Mouse (Mus musculus) hindbrain, embryonic 11.5 days (tissue): Measurements from ENCODE around the gene Adcy4. TPM values are rescaled to one million over a fixed set of nuclear protein-coding genes. Genes with fewer than 3 reads are reported as not detected.

Experiments
- ATAC-seq: fragments of 200-750 bp; cut with Nextera tagmentation; 2 replicates; pipeline ENCODE4 v1.8.0; 2017; ENCODE audit warnings: mild to moderate bottlenecking, moderate TSS enrichment, moderate library complexity; ENCODE audit not compliant: low FRiP score
- DNase-seq: peaks from one replicate; pipeline ENCODE4 v3.0.0-alpha.2; 2015; ENCODE audit warnings: low spot score
- H3K27ac ChIP-seq: fragments of 300-500 bp; sonication (generic); 2 replicates; pipeline ENCODE4 v1.5.1; 2014; ENCODE audit warnings: mild to moderate bottlenecking, low read depth, low read length
- H3K27me3 ChIP-seq: fragments of 300-500 bp; sonication (generic); 2 replicates; pipeline ENCODE4 v1.6.1; 2014; ENCODE audit warnings: mild to moderate bottlenecking, low read length, moderate library complexity, mixed read lengths; ENCODE audit not compliant: control insufficient read depth, insufficient read depth
- H3K36me3 ChIP-seq: fragments of 300-500 bp; sonication (generic); 2 replicates; pipeline ENCODE4 v1.6.1; 2014; ENCODE audit warnings: mild to moderate bottlenecking, low read length, moderate library complexity, mixed read lengths; ENCODE audit not compliant: control insufficient read depth, insufficient read depth
- H3K4me1 ChIP-seq: fragments of 300-500 bp; sonication (generic); replicated peaks from 2 replicates; pipeline ENCODE4 v1.6.1; 2014; ENCODE audit warnings: low read length, mixed read lengths; ENCODE audit not compliant: control insufficient read depth, insufficient read depth
- H3K4me2 ChIP-seq: fragments of 300-500 bp; sonication (generic); replicated peaks from 2 replicates; pipeline ENCODE4 v1.6.1; 2014; ENCODE audit warnings: mild to moderate bottlenecking, low read depth, low read length
- H3K4me3 ChIP-seq: fragments of 300-500 bp; sonication (generic); 2 replicates; pipeline ENCODE4 v1.5.1; 2014; ENCODE audit warnings: low read depth, low read length
- H3K9ac ChIP-seq: fragments of 300-500 bp; sonication (generic); 2 replicates; pipeline ENCODE4 v1.6.1; 2014; ENCODE audit warnings: low read depth, low read length
- H3K9me3 ChIP-seq: fragments of 300-500 bp; sonication (generic); 2 replicates; pipeline ENCODE4 v1.6.1; 2016; ENCODE audit warnings: low read length; ENCODE audit not compliant: control insufficient read depth
- WGBS: fragments of 180-500 bp; shearing (Covaris S2); extraction: QIAGEN DNeasy Blood & Tissue Kit; methylation state at CpG from one replicate; pipeline ENCODE4 v1.1.7; 2014; 5-methylcytosine and 5-hydroxymethylcytosine counted together
- polyA plus RNA-seq: library from polyadenylated mRNA; unstranded; fragments of >200 nt; fragmentation: Nextera tagmentation; extraction: Ambion mirVana; gene quantifications from 2 replicates; pipeline ENCODE4 v1.2.1, GENCODE M21; 2014

Gene Adcy4
- polyA plus RNA-seq, 1 experiment from 2014 or later: 7.6 TPM

DNA sequence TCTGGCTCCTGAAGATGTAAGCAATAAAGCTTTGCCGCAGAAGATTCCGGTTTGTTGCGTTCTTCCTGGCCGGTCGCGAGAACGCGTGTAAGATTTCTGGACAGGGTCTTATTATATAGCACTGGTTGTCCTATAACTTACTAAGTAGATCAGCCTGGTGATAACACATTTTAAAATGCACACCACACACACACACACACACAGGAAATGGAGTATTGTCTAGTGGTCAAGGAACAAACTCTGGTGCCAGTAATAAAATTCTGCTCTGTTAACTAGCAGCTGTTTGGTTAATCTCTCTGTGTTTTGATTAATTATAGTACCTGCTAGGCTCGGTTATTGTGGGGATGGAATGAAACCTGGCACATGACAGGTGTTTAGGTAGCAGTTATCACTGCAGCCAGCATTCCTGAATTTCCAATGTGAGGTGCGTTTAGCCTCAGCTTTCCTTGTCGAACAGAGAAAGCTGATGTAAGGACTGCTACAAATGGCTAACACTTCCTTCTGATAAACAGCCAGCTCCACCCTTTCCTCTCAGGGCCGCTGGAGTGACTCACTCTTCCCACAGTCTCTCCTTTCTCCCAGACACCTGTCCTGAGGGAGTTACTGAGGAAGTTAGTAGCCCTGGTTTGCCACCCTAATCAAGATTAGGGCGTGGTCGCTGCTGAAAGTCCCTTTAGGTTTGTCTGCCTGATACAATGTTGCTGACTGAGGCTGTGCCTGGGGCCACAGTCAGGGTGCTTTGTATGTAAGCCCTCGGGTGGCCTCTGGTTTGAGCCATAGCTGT lies 11.7 kb upstream of the Adcy4 start:
- DNase-seq (no peak), ATAC-seq (no peak)
- Histone ChIP-seq H3K9ac (no peak overlapping the region), H3K9me3 (no peaks in the 10 kb centered on the region), H3K36me3 (no peaks in the 10 kb centered on the region), H3K4me1 (no peaks in the 10 kb centered on the region), H3K4me2 (no peak overlapping the region), H3K27ac (no peak overlapping the region), H3K27me3 (no peaks in the 10 kb centered on the region), H3K4me3 (no peak overlapping the region)
- WGBS: 91% methylated on average over 15 of the region's 15 CpGs

GRCm38 (mm10) chr14:55793946-55794345 lies 10.1 kb upstream of the Adcy4 start:
- H3K36me3 ChIP-seq: no peaks in the 10 kb centered on the region
- no peak overlapping the region for H3K9ac ChIP-seq
- peaks cover 3% of the 10 kb centered on the region; the same call in 1 of the 2 replicates for H3K27me3 ChIP-seq
- no peak overlapping the region for H3K4me3 ChIP-seq
- H3K4me1 ChIP-seq: no peaks in the 10 kb centered on the region
- 64% methylated on average over 2 of the region's 2 CpGs for WGBS
- no peaks in the 10 kb centered on the region for H3K9me3 ChIP-seq
- no peak overlapping the region for H3K27ac ChIP-seq
- ATAC-seq: no peak
- no peak overlapping the region for H3K4me2 ChIP-seq
- DNase-seq: no peak

GRCm38 (mm10) chr14:55793461-55793860 lies 9.6 kb upstream of the Adcy4 start:
- no peak for DNase-seq
- Histone ChIP-seq H3K4me2 (no peak overlapping the region), H3K27ac (no peak overlapping the region), H3K27me3 (peaks cover 8% of the 10 kb centered on the region; the same call in 1 of the 2 replicates), H3K4me1 (no peaks in the 10 kb centered on the region; the same call in 1 of the 2 replicates), H3K9me3 (no peaks in the 10 kb centered on the region), H3K4me3 (no peak overlapping the region), H3K36me3 (no peaks in the 10 kb centered on the region), H3K9ac (no peak overlapping the region)
- WGBS: 77% methylated on average over 2 of the region's 2 CpGs
- no peak for ATAC-seq

GRCm38 (mm10) chr14:55788256-55789050 lies 4.6 kb upstream of the Adcy4 start, which contains the start of gene Ripk3:
Gene Ripk3, minus strand, starts transcription at chr14:55788865.
- Histone ChIP-seq H3K27me3 (peaks cover 45% of the 10 kb centered on the region), H3K27ac (no peak within 1 kb of the TSS), H3K4me1 (peaks cover 2% of the 10 kb centered on the region), H3K36me3 (no peaks in the 10 kb centered on the region), H3K9me3 (no peaks in the 10 kb centered on the region), H3K4me3 (peak within 1 kb of the TSS; percentile 18), H3K9ac (no peak within 1 kb of the TSS), H3K4me2 (peak within 1 kb of the TSS; percentile 40)
- DNase-seq (peak; percentile 35), ATAC-seq (no peak)
- 6% methylated on average over 40 of the region's 40 CpGs for WGBS

GRCm38 (mm10) chr14:55787731-55788130 lies 3.8 kb upstream of the Adcy4 start:
- 29% methylated on average over 11 of the region's 11 CpGs for WGBS
- Histone ChIP-seq H3K9ac (no peak overlapping the region), H3K36me3 (no peaks in the 10 kb centered on the region), H3K9me3 (no peaks in the 10 kb centered on the region), H3K4me1 (peaks cover 3% of the 10 kb centered on the region), H3K27ac (no peak overlapping the region), H3K27me3 (peaks cover 51% of the 10 kb centered on the region), H3K4me2 (no peak overlapping the region), H3K4me3 (no peak overlapping the region)
- ATAC-seq: no peak
- no peak for DNase-seq

- 24% methylated on average over 6 of the region's 6 CpGs for WGBS
- Histone ChIP-seq H3K4me1 (peaks cover 5% of the 10 kb centered on the region), H3K9ac (no peak overlapping the region), H3K4me2 (no peak overlapping the region), H3K9me3 (no peaks in the 10 kb centered on the region), H3K36me3 (no peaks in the 10 kb centered on the region), H3K27ac (no peak overlapping the region), H3K27me3 (peaks cover 64% of the 10 kb centered on the region), H3K4me3 (no peak overlapping the region)
- ATAC-seq (no peak), DNase-seq (peak; percentile 17)
Measured at GRCm38 (mm10) chr14:55785195-55785594, 1.3 kb upstream of the Adcy4 start.

GRCm38 (mm10) chr14:55783171-55783957 lies 531 bp downstream of the Adcy4 start:
- peak overlapping the region; percentile 32 for H3K4me2 ChIP-seq
- ATAC-seq: no peak
- peaks cover 56% of the 10 kb centered on the region for H3K27me3 ChIP-seq
- H3K9me3 ChIP-seq: no peaks in the 10 kb centered on the region
- peaks cover 5% of the 10 kb centered on the region for H3K4me1 ChIP-seq
- WGBS: 1% methylated on average over 31 of the region's 31 CpGs
- no peaks in the 10 kb centered on the region for H3K36me3 ChIP-seq
- no peak overlapping the region for H3K27ac ChIP-seq
- H3K4me3 ChIP-seq: peak overlapping the region; percentile 29
- DNase-seq: peak; percentile 54
- H3K9ac ChIP-seq: 0 out of 2 replicates have a peak overlapping the region, but pooled peaks have one; percentile 31

DNA sequence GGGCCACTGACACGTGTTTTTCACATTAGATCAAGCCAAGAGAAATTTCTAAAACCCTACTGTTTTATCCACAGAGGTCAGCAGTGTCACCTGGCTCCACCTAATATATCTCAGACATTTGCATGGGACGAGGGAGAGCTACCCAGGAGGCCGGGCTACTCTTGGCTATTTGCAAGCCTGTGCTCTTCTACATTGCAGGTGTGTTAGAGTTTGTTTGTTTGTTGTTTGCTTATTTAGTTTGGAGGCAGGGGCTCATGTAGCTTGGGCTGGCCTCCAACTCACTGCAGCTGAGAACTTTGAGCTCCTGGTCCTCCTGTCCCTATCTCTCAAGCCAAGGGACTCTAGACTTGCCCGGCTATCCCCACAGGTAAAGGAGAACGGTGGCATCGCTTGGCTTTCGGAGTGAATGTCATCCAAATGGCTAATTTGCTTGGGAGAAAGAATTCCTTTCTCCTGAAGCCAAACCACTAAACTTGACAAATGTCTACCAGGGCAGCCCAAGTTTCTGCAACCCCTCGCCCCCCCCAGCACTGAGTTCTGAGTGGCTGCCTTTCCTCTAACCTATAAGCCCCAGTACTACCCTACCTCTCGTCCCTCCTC lies 1.4 kb downstream of the Adcy4 start:
- Histone ChIP-seq H3K4me3 (no peak overlapping the region), H3K4me2 (no peak overlapping the region), H3K9ac (no peak overlapping the region), H3K27ac (no peak overlapping the region), H3K9me3 (no peaks in the 10 kb centered on the region), H3K4me1 (peaks cover 5% of the 10 kb centered on the region; the same call in 1 of the 2 replicates), H3K36me3 (no peaks in the 10 kb centered on the region), H3K27me3 (peaks cover 46% of the 10 kb centered on the region)
- 50% methylated on average over 9 of the region's 9 CpGs for WGBS
- ATAC-seq: no peak
- DNase-seq: no peak
